Mouse (Mus musculus) hindbrain, embryonic 10.5 days (tissue): ENCODE results near the gene Eml6. TPM values are rescaled to one million over a fixed set of nuclear protein-coding genes. Genes with fewer than 3 reads are reported as not detected.

Source experiments
- polyA plus RNA-seq: library from polyadenylated mRNA; unstranded; fragments of >200 nt; fragmentation: Nextera tagmentation; extraction: Ambion mirVana; gene quantifications from 2 replicates; pipeline ENCODE4 v1.2.1, GENCODE M21; 2016

Gene Eml6
- polyA plus RNA-seq, 1 experiment from 2014 or later, result 0.95 TPM

Other genes starting within 250 kb of the Eml6 start
- gene 4931440F15Rik, start 200.4 kb downstream of the Eml6 start, polyA plus RNA-seq, result 0.07 and 0.13 TPM in 2 replicates
- gene Sptbn1, start 242.1 kb upstream of the Eml6 start, polyA plus RNA-seq, result 60.1 and 68.8 TPM in 2 replicates